Mouse (Mus musculus) B cell, adult 2 months (primary cell): ENCODE measurements around the gene Nr1i3.
"Not testable (repeated sequence)": the region's sequence is repeated elsewhere in the genome, so short reads cannot be mapped to it uniquely, and the experiment has no call there.

Source experiments
- DNase-seq, 2 experiments: peaks; one replicate each; pipeline ENCODE4 v3.0.0; 2022

Gene Nr1i3

DNA sequence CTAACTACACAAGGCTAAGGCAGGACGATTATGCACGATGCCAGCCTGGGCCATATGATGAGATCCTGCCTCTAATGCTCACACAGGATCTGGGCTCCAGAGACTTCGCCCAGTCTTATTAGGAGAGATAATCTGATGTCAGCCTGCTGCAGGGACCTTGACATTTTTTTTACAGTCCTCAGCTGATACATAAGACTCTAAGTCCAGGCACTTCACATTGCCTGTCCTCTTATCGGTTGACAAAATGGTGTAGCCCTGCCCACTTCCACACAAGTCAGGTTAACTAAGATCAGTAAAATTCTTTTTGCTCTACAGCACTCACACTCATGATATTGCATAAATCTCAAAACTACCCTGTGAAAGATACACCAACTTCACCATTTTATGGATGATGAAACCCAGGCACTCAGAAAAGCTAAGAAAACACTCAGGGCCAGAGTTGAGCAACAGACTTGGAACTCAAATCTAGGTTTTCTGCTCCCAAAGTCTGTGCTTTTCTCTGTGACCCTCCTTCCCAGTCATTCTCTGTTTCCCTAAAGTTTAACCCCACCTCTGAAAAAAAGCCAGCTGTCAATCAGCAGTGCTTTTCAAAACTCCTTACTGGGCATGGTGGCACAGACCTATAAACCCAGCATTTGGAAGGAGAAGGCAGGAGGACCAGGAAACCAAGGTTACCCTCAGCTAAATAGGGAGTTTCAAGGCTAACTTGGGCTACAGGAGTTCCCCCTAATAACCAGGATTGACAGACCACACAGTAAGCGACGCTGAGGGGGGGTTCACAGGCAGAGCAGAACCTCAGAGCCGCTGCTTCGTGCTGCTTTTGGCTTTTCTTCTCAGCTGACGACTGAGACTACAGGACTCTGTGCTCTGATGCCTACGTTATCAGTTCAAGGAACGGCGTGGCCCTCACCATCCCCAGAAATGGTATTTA, 19.3 kb downstream of the Nr1i3 start:
- no peak for DNase-seq

DNA sequence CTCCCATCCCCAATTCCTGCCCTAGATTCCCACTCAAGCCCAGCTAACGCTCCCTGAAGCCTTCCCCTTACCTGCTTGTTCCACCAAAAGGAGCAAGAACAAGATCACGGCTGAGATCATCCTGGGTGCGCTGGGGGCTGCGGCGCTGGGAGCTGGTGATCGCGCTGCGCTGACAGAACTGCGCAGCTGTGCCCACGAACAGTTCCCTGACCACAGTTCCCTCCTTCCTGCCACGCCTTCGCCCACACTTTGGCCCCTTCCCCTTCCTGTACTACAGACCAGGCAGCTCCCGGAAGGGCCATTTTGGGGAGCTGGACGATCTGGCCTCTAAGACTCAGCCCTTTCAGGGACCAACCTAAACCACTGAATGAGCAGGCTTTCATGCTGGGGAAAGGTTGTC, 20.4 kb downstream of the Nr1i3 start, which contains the start of gene Fcer1g:
TSS of gene Fcer1g (minus strand) at position 240 of the 400 bp plus-strand sequence.
- DNase-seq: no peak

DNA sequence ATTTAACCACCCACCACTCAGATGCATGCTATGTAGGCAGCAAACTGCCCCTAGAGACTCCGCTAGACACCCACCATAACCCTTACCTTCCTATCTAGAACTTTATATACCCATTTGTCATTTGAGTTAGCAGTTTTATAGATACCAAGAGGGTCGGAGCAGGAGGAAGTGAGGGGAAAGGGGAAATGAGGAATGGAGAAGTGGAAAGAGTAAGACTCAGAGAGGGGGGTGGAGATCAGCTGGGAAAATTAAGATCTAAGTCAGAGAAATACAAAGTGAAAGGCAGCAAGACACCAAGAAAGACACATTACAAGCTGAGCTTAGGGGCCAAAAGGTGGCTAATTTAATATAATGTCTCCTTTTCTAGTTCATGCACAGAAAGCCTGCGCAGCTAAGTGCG, 20.8 kb downstream of the Nr1i3 start:
- DNase-seq: no peak

DNA sequence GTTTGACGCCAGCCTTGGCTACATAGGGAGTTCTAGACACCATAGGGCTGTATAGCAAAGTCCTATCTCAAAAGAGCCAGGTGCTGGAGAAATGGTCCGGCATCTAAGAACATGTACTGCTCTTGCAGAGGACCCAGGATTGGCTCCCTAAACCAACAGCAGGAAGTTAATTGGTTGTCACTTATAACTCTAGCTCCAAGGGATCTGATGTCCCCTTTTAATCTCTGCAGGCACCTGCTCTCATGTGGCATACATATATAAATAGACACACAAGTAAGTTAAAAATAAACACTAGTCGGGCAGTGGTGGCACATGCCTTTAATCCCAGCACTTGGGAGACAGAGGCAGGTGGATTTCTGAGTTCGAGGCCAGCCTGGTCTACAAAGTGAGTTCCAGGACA, 22.0 kb downstream of the Nr1i3 start:
- DNase-seq: no peak

DNA sequence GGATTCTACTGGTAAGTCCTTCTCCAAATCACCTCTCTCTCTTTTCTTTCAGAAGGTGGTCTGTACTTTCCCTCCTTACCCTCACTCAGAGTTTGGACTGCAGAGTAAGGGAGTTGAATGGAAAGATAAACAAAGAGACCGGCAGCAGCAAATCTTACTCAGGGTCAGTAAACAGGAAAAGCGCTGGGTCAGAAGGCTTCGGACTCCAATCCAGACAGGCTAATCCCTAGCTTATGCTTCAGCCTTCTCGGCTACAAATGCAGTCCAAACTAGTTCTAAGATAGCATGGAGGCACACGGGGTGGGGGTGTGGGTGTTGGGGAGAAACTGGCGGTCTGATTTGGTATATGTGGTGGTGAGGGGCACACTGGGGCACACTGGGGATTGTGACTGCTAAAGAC, 23.7 kb downstream of the Nr1i3 start:
- DNase-seq: no peak

DNA sequence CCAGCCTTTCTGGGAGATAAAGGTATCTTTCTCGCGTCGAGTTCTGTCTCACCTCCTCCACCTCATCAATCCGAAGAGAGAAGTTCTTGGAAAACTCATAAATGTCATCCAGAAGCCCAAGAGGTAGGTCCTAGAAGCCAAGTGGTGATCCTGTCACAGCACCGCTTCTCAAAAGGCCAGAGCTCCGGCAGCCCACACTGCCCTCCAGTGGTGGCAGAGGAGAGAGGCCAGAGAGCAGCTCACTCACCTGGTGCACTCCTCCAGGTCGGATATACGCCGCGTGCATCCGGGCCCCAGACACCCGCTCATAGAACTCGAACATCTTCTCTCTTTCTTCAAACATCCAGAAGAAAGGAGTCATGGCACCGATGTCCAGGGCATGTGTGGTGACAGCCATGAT, 24.7 kb downstream of the Nr1i3 start:
- peak; percentile 77 for DNase-seq

DNA sequence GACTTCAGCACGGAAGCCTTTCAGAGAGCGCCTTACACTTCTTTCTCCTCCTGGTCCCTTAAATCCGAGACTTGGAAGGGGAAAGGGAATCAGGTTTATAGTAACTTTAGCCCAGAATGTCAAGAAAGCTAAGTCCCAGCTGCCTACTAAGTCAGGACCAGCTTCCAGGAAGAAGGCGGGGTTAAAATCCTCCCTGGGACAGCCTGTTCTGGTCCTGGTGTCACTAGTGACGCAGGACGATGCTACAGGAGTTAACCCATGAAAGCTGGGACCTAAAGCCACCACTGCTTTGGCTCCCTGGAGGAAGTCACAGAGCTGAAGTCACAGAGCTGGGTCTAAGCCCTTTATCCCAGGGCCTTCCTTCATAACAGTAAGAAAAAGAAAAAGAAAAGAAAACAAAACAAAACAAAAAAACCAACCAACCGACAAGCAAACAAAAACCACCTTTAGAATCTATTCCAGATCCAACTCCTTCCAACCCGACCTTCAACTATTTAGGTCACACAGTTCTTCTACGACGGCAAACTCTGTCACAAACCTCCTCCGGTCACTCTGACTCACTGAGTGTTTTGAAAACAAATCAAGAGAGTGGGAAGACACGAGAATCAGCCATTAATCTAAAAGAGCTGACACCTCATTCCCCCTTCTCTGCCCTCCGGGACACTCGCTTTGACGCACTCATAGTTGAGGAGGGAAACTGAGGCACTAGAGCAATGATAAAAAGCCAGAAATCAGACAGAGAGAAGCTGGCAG, 26.4 kb downstream of the Nr1i3 start:
- no peak for DNase-seq

DNA sequence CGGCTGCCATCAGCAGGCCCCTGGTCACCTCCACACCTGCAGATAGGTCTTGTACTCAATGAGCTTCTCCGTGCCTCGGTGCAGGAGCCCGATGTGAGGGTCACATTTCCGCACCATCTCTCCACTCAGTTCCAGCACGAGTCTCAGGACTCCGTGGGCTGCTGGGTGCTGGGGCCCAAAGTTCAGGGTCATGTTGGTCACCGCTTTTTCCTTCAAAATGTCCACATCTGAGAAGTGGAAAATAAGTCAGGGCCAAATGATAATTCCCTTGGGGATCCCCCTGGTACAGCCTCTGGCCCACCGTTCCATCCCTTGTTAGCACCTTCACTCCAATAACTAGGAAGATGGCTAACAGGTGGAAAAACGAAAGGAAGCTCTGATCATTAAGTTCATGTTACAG, 27.1 kb downstream of the Nr1i3 start:
- no peak for DNase-seq

DNA sequence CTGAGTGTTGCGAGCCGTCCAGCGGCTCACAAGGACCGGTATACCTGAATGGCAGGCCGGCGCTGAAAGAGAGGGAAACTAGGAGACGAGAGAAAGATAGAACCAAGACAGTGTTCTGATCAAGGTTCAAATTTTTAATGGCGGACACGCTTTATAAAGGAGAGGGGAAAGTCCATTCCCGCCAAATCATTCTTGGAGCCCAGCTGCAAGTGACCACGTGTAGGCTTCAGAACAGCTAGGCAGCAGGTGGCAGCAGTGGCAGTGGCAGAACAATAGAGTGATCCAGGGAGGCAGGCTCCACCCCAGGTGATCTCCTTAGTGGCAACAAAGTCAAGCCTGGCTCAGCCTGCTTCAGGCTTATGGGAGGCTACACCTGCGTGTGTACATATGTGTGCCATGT, 28.2 kb downstream of the Nr1i3 start:
- DNase-seq: not testable (repeated sequence)

DNA sequence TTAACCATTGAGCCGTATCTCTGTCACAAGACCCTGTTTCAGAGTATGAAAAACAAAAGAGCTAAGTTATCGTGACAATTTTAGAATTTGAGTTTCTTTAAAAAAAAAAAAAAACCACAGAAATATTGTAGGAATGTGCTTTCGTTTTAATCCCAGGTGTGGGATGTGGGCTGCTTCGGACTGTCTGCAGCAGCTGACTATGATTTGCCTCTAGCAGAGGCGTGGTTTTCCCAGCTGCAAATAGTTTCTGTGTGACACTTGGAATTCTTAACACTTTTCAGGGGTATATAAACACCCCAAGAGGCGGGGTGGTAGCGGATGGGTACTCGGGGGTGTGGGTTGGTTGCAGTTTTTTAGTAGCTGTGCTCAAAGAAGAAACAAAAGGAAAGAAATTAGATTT, 31.6 kb downstream of the Nr1i3 start:
- no peak for DNase-seq

DNA sequence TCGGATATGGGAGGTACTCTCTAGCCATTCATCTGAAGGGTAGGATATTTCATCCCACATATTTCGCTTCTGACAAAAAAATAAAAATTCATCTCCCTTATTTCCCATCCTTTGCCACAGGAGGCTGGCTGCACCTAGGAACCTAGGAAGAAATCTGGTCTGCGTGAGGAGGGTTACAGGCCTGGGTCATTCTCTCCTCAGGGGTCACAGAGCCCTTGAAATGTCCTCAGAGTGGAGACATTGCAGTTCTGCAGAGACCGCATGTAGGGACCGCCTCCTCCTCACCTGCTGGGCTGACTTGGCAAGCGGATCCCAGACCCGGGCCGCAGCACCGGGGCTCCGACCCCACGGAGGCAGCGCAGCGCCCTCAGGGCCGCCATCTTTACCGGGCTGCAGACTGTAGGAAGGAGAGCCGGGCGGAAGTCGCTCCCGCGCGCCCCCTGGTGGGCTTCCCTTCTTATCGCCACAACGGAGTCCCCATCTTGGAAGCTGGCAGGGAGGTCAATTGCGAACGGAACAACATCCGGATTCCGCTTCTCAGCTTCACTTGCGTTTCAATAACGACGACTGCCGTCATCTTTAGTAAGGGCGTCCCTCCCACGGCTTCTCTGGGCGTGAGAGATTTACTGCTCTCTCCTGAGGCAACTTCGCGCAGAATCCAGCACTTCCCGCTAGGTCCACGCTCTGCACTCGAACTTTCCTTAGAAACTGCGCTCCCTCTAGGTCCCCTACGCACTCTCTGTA, 33.1 kb downstream of the Nr1i3 start:
- DNase-seq: peak; percentile 99

DNA sequence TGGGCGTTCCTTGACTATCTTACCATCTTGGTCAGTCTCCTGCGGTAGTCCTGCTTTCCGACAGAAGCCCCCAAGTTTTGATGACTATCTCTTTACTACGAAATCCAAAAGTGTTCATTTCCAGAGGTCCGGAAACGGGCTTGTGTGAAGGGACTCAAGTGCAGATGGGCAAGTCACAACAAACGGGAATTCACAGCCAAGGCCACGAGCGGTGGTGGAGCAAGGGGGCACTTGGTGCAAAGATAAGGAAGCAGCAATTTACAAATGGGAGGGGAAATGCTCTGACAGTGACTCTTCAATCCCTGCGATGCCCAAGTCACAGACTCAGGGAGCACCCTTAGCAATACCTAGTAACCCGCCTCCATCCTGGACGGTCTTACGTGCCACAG, 33.7 kb downstream of the Nr1i3 start:
- DNase-seq: no peak

DNA sequence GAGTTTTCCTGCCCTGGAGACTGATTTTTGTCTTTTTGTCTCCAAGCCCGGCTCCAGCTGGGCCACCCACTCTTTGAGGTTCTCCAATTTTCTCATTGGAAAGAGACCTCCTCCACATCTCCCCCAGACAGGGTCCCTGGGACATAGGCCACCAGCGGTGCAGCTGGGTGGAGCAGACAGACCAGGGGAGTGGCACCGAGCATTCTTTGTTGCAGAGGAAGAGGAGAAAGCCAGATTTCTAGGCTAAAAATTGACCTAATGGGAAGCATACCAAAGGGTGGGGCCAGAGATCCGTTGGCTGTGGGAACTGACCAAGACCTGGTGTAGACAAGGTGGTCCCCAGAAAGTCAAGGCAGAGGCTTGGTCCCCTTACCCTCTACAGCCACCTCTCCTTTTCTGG, 34.1 kb downstream of the Nr1i3 start:
- DNase-seq: no peak

DNA sequence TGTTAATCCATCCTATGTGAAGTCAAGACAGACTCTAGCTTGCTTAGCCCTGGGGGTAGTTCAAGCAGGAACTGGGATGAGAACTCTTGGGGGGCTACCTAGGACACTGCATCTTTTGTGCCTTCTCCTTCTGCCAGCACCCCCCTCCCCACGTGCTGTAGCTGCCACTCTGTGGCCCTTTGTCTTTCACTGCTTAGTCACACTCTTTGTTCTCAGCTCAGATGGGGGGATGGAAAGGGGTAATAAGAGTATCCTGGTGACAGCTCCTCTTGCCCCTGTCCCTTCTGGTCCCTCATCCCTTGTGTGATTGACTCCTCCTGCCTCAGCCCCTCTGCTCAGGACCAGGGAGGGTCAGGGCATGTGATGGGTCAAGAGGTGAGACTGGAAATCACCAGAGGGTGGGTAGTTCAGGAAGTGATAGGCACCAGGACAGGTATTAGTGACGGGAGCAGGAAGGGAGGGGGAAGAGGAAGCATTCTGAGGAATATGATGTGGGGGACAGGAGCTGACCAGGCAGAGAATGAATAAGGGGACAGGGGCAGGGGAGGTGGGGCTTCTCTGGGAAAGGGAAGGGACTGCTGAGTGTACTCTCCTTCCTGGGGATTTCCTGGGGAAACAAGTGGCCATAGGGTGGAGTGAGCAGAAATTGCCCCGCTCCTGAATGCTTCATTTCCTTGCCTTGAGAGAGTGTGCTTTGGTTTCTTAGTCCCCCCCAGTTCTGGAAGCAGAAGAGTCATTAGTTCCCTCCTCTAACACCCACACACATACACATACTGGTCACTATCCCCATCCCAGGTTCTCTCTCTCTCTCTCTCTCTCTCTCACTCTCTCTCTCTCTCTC, 34.8 kb downstream of the Nr1i3 start:
- no peak for DNase-seq

DNA sequence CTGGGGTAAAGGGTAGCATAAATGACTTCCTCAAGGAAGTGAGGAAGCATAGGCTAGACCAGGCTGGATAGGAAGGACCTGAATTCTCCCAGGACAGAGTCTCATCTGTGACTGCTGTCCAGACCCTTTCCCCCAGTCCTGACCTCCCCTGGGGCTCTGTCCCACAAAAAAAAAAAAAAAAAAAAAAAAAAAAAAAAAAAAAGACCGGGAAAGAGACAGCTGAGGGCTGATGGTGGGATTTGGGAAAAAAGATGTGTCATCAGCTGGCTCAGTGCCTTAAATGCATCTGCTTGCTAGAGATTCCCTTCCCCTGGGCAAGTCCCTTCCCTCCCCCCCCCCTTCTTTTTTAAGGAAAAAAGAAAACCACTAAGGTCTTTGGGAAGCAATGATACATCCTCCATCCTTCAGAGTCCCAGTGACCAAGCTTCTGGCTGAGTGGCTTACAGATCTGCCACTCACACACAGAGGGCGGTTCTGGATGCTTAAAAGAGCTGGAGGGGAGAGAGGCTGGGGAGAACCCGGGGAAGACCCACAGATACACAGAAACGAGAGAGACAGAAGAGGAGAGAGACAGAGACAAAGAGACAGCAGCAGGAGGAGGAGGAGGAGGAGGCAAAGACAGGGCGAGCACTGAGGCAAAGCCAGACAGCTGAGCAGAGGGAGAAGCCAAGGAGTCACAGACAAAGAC, 36.3 kb downstream of the Nr1i3 start, which contains the start of gene Adamts4:
TSS of gene Adamts4 (plus strand) at position 509 of the 688 bp plus-strand sequence.
- DNase-seq: no peak

DNA sequence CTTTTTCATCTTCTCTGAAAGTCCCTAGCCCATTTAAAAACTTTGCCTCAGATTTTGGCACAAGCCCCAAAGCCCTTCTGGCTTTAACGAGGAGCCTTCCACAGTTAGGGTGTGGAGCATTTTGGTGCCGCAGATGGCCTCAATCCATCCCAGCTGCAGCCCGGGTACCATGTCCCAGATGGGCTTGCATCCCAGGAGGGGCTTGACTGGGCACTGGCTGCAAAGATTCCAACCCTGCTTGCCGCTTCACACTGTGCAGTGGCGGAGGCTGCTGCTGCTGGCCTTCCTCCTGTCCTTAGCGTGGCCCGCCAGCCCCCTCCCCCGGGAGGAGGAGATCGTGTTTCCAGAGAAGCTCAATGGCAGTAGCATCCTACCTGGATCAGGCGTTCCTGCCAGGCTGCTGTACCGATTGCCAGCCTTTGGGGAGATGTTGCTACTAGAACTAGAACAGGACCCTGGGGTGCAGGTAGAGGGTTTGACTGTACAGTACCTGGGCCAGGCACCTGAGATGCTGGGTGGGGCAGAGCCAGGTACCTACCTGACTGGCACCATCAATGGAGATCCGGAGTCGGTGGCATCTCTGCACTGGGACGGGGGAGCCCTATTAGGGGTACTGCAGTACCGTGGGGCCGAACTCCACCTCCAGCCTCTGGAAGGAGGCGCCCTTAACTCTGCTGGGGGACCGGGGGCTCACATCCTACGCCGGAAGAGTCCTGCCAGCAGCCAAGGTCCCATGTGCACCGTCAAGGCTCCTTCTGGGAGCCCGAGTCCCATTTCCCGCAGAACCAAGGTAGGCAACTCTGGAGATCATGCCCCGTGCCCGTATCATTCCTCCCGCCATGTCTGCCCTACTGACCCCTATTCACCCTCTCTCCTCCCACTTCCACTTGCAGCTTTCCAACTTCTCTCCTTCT, 37.2 kb downstream of the Nr1i3 start, which contains the start of gene Ndufs2:
TSS of gene Ndufs2 (minus strand) at position 709 of the 914 bp plus-strand sequence.
- DNase-seq: no peak

DNA sequence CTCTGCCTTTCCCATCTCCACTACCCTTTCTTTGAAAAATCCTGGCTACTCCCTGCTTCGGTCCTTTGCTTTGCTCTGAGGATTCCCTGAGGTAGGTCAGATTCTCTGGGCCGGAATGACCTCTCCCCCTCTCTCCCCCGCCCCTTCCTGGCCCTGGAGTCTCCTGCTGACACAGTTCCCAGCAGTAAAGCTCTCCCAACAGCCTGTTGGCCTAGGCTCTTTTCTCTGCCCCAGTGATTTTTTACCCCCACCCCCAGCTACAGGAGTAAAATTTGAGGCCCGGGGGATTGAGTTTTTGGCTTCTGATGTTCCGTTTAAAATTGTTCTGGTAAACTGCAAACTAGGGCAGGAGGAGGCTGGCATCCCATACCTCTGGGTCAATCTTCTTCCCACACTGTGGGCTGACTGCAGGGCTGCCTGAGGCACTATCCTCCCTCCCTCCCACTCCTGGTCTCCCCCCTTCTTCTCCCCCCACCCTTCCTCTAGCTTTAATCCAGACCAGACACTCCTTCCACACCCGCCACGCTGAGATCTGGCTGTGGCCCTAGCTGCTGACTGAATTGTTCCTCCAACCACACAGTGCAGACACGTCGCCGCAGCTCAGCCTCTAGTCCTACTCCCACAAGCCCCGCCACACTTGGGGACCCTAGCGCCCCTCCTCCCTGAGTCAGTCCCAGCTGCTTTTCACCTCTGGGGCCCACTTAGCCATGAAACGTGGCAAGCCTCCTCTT, 38.0 kb downstream of the Nr1i3 start:
- no peak for DNase-seq

DNA sequence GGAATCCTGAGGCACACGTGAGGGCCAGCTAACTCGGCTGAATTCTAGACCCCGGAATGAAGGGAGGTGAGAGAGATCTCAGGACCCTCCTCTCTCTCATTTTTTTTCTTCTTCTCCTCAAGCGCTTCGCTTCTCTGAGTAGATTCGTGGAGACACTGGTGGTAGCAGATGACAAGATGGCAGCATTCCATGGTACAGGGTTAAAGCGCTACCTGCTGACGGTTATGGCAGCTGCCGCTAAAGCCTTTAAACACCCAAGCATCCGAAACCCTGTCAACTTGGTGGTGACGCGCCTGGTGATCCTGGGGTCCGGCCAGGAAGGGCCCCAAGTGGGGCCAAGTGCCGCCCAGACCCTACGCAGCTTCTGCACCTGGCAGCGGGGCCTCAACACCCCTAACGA, 38.6 kb downstream of the Nr1i3 start:
- DNase-seq: no peak

DNA sequence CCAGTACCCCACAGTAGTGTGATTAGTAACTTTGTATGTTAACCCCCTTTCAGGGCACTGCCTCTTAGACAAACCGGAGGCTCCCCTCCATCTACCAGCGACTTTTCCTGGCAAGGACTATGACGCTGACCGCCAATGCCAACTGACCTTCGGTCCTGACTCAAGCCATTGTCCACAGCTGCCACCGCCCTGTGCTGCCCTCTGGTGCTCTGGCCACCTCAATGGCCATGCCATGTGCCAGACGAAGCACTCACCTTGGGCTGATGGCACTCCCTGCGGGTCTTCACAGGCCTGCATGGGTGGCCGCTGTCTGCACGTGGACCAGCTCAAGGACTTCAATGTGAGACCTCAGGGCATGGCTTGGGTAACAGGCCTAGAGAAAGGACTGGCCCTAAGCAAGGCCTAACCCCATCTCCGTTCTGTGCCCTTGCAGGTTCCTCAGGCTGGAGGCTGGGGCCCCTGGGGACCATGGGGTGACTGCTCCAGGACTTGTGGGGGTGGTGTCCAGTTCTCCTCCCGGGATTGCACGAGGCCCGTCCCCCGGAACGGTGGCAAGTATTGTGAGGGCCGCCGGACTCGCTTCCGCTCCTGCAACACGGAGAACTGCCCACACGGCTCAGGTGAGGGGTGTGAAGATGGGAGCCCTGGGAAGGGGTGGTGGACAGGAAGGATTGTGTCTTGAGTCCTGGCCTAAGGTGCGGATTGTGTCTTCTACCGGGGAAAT, 42.5 kb downstream of the Nr1i3 start:
- no peak for DNase-seq
